Mouse (Mus musculus): ENCODE data around the gene Mrps6.

Gene Mrps6

GRCm38 (mm10) chr16:92119013-92119515 is 61.0 kb downstream of the Mrps6 start:
- no peak for DNase-seq (ENCODE audit: low read depth, low spot score)

GRCm38 (mm10) chr16:92120899-92121531 is 62.9 kb downstream of the Mrps6 start:
- DNase-seq (ENCODE audit: low read depth, low spot score), result peak; percentile 76

- no peak for DNase-seq (ENCODE audit: low read depth, low spot score)
Observed at GRCm38 (mm10) chr16:92127226-92127625, 69.2 kb downstream of the Mrps6 start.

- DNase-seq (ENCODE audit: low read depth, low spot score), result no peak
Observed at GRCm38 (mm10) chr16:92127666-92128065, 69.6 kb downstream of the Mrps6 start.

GRCm38 (mm10) chr16:92129843-92130242 is 71.8 kb downstream of the Mrps6 start:
- DNase-seq (ENCODE audit: low read depth, low spot score), result no peak

GRCm38 (mm10) chr16:92132511-92132910 is 74.4 kb downstream of the Mrps6 start:
- no peak for DNase-seq (ENCODE audit: low read depth, low spot score)

- no peak for DNase-seq (ENCODE audit: low read depth, low spot score)
Observed at GRCm38 (mm10) chr16:92134148-92134764, 76.2 kb downstream of the Mrps6 start.

GRCm38 (mm10) chr16:92136275-92136674 is 78.2 kb downstream of the Mrps6 start:
- DNase-seq (ENCODE audit: low read depth, low spot score), result no peak

- no peak for DNase-seq (ENCODE audit: low read depth, low spot score)
Observed at GRCm38 (mm10) chr16:92139386-92140261, 81.6 kb downstream of the Mrps6 start.

GRCm38 (mm10) chr16:92140328-92140727 is 82.3 kb downstream of the Mrps6 start:
- DNase-seq (ENCODE audit: low read depth, low spot score), result no peak

- DNase-seq (ENCODE audit: low read depth, low spot score), result no peak
Observed at GRCm38 (mm10) chr16:92141021-92141420, 83.0 kb downstream of the Mrps6 start.

GRCm38 (mm10) chr16:92142426-92143012 is 84.4 kb downstream of the Mrps6 start:
- DNase-seq (ENCODE audit: low read depth, low spot score), result no peak

- no peak for DNase-seq (ENCODE audit: low read depth, low spot score)
Observed at GRCm38 (mm10) chr16:92147631-92148366, 89.7 kb downstream of the Mrps6 start.

- DNase-seq (ENCODE audit: low read depth, low spot score), result no peak
Observed at GRCm38 (mm10) chr16:92148367-92148728, 90.3 kb downstream of the Mrps6 start.

- DNase-seq (ENCODE audit: low read depth, low spot score), result no peak
Observed at GRCm38 (mm10) chr16:92150975-92151374, 92.9 kb downstream of the Mrps6 start.

GRCm38 (mm10) chr16:92158021-92158455 is 100.0 kb downstream of the Mrps6 start:
- no peak for DNase-seq (ENCODE audit: low read depth, low spot score)

- DNase-seq (ENCODE audit: low read depth, low spot score), result peak; percentile 64
Observed at GRCm38 (mm10) chr16:92158461-92159091, 100.5 kb downstream of the Mrps6 start.

- no peak for DNase-seq (ENCODE audit: low read depth, low spot score)
Observed at GRCm38 (mm10) chr16:92159114-92159513, 101.0 kb downstream of the Mrps6 start.

Measured in telencephalon, adult 2 months (tissue).